Mouse (Mus musculus) embryonic facial prominence, embryonic 11.5 days (tissue): ENCODE results near the gene Abl1. TPM values are rescaled to one million over a fixed set of nuclear protein-coding genes. Genes with fewer than 3 reads are reported as not detected.

Experiments
- ATAC-seq: fragments of 200-750 bp; cut with Nextera tagmentation; replicated peaks from 2 replicates; pipeline ENCODE4 v1.8.0; 2017; ENCODE audit warnings: low read depth; ENCODE audit not compliant: insufficient number of reproducible peaks, low FRiP score, low TSS enrichment
- DNase-seq: peaks from one replicate; pipeline ENCODE4 v3.0.0-alpha.2; 2015; ENCODE audit warnings: low spot score
- H3K27ac ChIP-seq: fragments of 300-500 bp; sonication (generic); replicated peaks from 2 replicates; pipeline ENCODE4 v1.5.1; 2014; ENCODE audit warnings: mild to moderate bottlenecking, low read depth, low read length, control low read depth
- H3K27me3 ChIP-seq: fragments of 300-500 bp; sonication (generic); 2 replicates; pipeline ENCODE4 v1.6.1; 2014; ENCODE audit warnings: mild to moderate bottlenecking, low read length, moderate library complexity, mixed read lengths; ENCODE audit not compliant: control insufficient read depth, insufficient read depth
- H3K36me3 ChIP-seq: fragments of 300-500 bp; sonication (generic); replicated peaks from 2 replicates; pipeline ENCODE4 v1.6.1; 2014; ENCODE audit warnings: low read depth, mild to moderate bottlenecking, low read length, moderate library complexity, mixed read lengths; ENCODE audit not compliant: control insufficient read depth, insufficient read depth
- H3K4me1 ChIP-seq: fragments of 300-500 bp; sonication (generic); 2 replicates; pipeline ENCODE4 v1.6.1; 2014; ENCODE audit warnings: low read length, mixed read lengths; ENCODE audit not compliant: control insufficient read depth, insufficient read depth
- H3K4me2 ChIP-seq: fragments of 300-500 bp; sonication (generic); 2 replicates; pipeline ENCODE4 v1.6.1; 2014; ENCODE audit warnings: low read depth, mild to moderate bottlenecking, control low read depth, low read length, moderate library complexity
- H3K4me3 ChIP-seq: fragments of 300-500 bp; sonication (generic); 2 replicates; pipeline ENCODE4 v1.5.1; 2014; ENCODE audit warnings: low read depth, low read length, control low read depth
- H3K9ac ChIP-seq: fragments of 300-500 bp; sonication (generic); replicated peaks from 2 replicates; pipeline ENCODE4 v1.6.1; 2014; ENCODE audit warnings: mild to moderate bottlenecking, control low read depth, low read length
- H3K9me3 ChIP-seq: fragments of 300-500 bp; sonication (generic); replicated peaks from 2 replicates; pipeline ENCODE4 v1.6.1; 2016; ENCODE audit warnings: mild to moderate bottlenecking, low read length, inconsistent platforms, mixed read lengths; ENCODE audit not compliant: control insufficient read depth
- WGBS: fragments of 180-500 bp; shearing (Covaris S2); extraction: QIAGEN DNeasy Blood & Tissue Kit; methylation state at CpG from one replicate; pipeline ENCODE4 v1.1.7; 2014; 5-methylcytosine and 5-hydroxymethylcytosine counted together
- polyA plus RNA-seq: library from polyadenylated mRNA; unstranded; fragments of >200 nt; fragmentation: Nextera tagmentation; extraction: Ambion mirVana; gene quantifications from 2 replicates; pipeline ENCODE4 v1.2.1, GENCODE M21; 2014

Gene Abl1
- 39.5 and 41.2 TPM in 2 replicates for polyA plus RNA-seq

DNA sequence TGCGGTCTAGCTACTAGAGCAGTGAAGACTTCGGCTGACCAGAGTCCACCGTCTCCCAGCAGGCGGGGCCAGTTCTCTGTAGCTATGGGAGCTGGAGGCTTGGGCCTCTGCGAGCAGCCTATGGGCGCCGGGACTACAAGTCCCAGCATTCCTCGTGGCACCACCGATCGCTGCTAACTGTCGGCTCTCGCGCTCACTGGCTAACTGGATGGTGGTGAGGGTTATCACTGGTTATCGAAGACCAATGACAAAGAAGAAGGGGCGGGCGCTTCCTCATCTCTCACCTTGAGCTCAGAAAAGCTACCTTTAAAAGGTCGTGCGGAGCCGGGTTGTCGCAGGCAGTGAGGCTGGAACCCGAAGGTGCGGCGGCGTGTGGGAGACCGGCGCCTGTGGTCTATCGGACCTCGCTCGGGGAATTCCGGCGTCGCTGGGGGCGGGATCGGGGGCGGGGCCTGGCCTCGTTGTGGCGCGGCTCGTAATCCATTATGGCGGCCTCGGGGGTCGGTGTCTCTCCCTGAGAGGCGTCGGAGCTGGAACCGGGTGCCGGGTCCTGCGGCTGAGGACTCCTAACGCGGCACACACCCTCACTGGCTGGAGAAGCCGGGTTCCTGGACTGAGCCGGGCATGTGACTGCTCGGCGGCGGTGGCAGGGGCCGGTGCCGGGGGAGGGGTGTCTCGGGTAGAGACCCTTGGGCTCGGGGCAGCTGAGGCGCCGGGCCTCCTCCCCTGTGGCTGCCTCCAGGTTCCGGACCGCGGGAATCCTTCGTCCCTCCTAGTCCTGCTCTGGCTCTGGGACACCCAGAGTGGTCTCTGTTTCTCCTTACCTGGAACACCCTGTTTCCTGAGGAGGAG, at the start of gene Abl1:
Gene Abl1, plus strand, starts transcription at position 303 of the 852 bp plus-strand sequence.
- Histone ChIP-seq H3K9me3 (no peaks in the 10 kb centered on the region), H3K4me2 (peak within 1 kb of the TSS; percentile 80), H3K27ac (peak within 1 kb of the TSS; percentile 88), H3K4me3 (peak within 1 kb of the TSS; percentile 92), H3K36me3 (no peaks in the 10 kb centered on the region), H3K4me1 (no peaks in the 10 kb centered on the region), H3K9ac (peak within 1 kb of the TSS; percentile 87), H3K27me3 (no peaks in the 10 kb centered on the region)
- ATAC-seq (peak; percentile 99), DNase-seq (peak; percentile 98)
- under 1% methylated on average over 58 of the region's 64 CpGs for WGBS

DNA sequence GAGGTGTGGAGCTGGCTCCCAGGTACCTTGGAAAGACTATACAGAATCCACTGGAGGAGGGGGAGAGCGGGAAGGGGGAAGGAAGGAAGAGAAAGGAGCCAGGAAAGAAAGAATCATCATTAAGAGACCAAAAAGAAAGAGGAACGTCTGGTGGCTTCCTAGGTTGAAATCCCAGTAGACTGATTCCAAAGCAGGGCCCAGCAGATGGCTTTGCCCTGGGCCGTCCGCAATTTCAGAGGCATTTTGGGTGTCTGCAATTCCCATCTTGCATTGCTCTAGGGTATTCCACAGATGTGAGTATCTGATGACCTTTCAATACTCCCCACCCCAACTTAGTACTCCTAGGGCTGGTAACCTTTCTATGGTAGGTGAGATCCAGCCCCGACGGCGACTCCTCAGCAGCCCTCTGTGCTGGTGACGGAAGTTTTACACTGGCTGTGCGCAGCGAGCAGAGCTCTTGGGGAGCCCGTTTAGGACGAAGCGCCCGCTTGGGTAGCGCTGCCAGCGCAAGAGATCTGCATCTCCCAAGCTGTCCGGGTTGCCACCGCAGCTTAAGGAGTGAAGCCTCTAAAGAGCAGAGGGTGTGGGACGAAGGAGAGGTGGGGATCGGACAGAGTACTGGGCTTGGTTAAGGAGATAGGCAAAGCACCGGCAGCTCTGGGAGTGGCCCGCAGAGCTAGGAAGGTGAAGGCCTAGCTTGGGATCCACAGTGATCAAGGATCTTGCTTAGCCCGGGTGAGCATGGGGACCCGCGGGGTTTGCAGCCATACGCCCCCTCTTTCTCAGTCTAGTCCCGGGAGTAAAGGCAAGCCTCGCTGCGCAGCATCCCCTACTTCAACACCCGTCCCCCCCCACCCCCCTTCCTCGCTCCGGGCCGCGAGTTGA, 49.4 kb upstream of the Abl1 start:
- H3K9me3 ChIP-seq, result no peaks in the 10 kb centered on the region
- no peak overlapping the region for H3K9ac ChIP-seq
- no peak overlapping the region for H3K27ac ChIP-seq
- under 1% methylated on average over 32 of the region's 34 CpGs for WGBS
- no peak overlapping the region for H3K4me2 ChIP-seq
- no peaks in the 10 kb centered on the region for H3K36me3 ChIP-seq
- DNase-seq (no peak), ATAC-seq (no peak)
- peak overlapping the region; percentile 3; the same call in 1 of the 2 replicates for H3K4me3 ChIP-seq
- H3K4me1 ChIP-seq, result peaks cover 10% of the 10 kb centered on the region
- H3K27me3 ChIP-seq, result peaks cover 85% of the 10 kb centered on the region

DNA sequence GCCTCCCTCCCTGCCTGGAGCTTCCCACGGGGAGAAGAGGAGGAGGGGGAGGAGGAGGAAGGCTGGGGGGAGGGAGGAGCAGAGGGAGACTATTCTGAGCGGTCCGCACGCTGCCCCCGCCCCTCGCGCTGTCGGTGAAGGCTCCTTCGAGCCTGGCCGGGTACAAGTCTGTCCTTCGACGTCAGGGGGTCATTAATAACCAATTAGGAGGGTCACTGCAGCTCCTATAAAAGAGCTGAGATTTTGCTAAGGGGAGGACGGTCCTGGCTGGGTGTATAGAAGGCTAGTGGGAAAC, 48.8 kb upstream of the Abl1 start:
- Histone ChIP-seq H3K36me3 (no peaks in the 10 kb centered on the region), H3K4me1 (peaks cover 10% of the 10 kb centered on the region), H3K9ac (no peak overlapping the region), H3K9me3 (no peaks in the 10 kb centered on the region), H3K27ac (no peak overlapping the region), H3K4me2 (no peak overlapping the region), H3K27me3 (peaks cover 85% of the 10 kb centered on the region), H3K4me3 (no peak overlapping the region)
- 0 out of 2 replicates have a peak, but pooled peaks have one; percentile 37 for ATAC-seq
- no peak for DNase-seq
- under 1% methylated on average over 13 of the region's 13 CpGs for WGBS

DNA sequence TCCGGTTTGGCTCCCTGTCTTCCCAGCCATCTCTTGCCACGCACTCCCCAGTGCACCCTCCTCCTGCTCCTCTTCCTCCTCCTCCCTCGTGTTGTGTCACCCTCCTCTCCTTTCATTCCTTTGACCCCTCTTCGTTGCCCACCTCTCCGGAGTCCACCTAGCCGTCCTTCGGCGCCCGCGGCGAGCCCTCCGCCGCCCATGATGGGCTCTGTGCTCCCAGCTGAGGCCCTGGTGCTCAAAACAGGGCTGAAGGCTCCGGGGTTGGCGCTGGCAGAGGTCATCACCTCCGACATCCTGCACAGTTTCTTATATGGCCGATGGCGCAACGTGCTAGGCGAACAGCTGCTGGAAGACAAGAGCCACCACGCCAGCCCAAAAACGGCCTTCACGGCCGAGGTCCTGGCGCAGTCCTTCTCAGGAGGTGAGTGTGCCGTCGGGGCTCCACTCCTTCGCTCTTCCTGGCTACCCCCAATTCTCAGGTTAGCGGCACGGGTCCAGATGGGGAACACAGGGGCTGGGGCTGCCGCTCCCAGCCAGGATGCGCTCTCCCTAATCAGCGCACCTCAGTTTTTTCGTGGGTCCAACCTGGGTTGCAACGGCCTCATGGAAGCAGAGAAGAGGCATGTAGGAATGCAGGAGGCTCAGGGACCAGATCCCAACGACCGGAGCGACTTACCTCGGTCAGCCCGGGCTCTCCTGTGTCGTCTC, 48.1 kb upstream of the Abl1 start, which contains the start of gene Prdm12:
Gene Prdm12, plus strand, starts transcription at position 137 of the 708 bp plus-strand sequence.
- Histone ChIP-seq H3K9ac (no peak within 1 kb of the TSS), H3K4me1 (peaks cover 10% of the 10 kb centered on the region), H3K27ac (no peak within 1 kb of the TSS), H3K4me2 (no peak within 1 kb of the TSS), H3K36me3 (no peaks in the 10 kb centered on the region), H3K27me3 (peaks cover 81% of the 10 kb centered on the region), H3K9me3 (no peaks in the 10 kb centered on the region), H3K4me3 (peak within 1 kb of the TSS; percentile 9)
- peak; percentile 29 for DNase-seq
- no peak for ATAC-seq
- under 1% methylated on average over 41 of the region's 41 CpGs for WGBS

DNA sequence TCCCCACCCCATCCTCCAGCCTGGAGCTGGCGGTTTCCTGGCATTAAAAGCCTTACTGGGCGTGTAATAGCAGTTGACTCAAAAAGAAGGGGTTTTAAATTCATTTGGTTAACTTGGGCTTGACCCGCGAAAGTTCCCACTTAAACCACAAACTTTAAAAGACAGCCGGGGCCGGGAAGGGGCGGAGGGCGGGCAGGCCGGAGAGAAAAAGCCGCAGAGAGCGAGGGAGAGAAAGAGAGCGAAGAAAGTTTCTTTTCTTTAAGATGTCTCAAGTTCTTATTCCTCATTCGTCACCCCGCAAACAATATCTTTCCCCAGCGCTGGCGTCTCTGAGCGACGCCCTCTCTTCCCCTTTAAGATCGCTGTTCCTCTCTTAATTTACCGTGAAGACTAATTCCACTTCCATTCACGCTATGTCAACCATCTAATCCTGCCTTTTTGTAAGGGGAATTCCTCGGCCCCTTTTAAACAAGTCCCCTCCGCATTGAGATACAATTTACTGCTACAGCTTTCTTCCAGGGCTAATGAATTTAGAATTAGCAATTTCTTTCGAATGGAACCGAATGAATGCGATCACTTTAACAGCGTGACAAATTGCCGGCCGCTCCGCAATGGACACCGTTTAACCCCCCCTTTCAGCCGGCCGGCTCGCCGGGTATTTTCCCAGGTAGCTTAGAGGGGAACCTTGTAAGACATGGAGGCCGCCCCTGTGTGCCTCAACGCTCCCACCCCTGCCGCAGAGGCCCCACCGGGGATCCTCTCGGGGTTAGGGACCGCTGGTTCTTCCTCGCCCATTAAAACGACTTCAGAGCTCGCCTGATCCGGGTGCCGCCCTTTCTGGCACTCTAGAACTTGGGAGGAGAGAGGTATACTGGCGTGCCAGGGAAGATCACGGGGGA, 47.3 kb upstream of the Abl1 start:
- peaks cover 10% of the 10 kb centered on the region for H3K4me1 ChIP-seq
- H3K4me3 ChIP-seq, result peak overlapping the region; percentile 14

DNA sequence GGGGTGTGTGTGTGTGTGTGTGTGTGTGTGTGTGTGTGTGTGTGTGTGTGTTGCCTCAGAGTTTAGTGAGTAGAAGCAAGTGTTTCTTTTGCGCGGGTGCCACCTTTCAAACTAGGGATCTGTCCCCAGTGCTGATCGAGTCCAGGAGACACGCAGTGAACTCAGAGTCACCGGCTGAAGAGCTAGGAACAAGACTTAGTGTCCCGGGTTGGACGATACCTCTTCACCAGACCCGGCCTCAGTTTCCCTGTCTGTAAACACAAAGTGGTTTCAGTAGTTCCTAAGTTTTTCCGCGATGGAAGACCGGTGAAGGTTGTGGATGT, 46.7 kb upstream of the Abl1 start:
- Histone ChIP-seq H3K27me3 (peaks cover 69% of the 10 kb centered on the region), H3K4me2 (no peak overlapping the region; the same call in 1 of the 2 replicates), H3K9me3 (no peaks in the 10 kb centered on the region), H3K4me3 (peak overlapping the region; percentile 7; the same call in 1 of the 2 replicates), H3K4me1 (peaks cover 6% of the 10 kb centered on the region), H3K27ac (no peak overlapping the region), H3K9ac (no peak overlapping the region; the same call in 1 of the 2 replicates), H3K36me3 (no peaks in the 10 kb centered on the region)
- 2% methylated on average over 11 of the region's 11 CpGs for WGBS
- no peak for ATAC-seq
- no peak for DNase-seq

More for the DNA sequence above, 47.3 kb upstream of the Abl1 start:
- ATAC-seq (no peak), DNase-seq (peak; percentile 29)
- Histone ChIP-seq H3K9ac (no peak overlapping the region; the same call in 1 of the 2 replicates), H3K27me3 (peaks cover 74% of the 10 kb centered on the region), H3K4me2 (peak overlapping the region; percentile 8; the same call in 1 of the 2 replicates), H3K9me3 (no peaks in the 10 kb centered on the region), H3K27ac (no peak overlapping the region), H3K36me3 (no peaks in the 10 kb centered on the region)
- WGBS, result under 1% methylated on average over 48 of the region's 48 CpGs

DNA sequence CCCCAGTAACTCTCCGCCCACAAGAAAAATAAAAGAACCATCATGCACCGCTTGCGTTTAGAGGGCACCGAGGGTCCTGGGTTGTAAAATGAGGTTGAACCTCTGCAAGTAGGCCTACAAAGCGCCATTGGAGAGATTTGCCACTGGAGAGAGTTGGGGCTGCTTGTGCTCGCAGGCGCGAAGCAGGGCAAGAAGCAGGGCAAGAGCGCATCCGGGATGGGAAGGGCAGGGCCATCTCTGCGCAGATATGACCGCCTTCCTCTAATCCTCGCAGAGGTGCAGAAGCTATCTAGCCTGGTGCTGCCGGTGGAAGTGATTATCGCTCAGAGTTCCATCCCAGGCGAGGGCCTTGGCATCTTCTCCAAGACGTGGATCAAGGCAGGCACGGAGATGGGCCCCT, 46.2 kb upstream of the Abl1 start:
- no peak overlapping the region for H3K9ac ChIP-seq
- H3K4me2 ChIP-seq, result no peak overlapping the region
- 2% methylated on average over 18 of the region's 18 CpGs for WGBS
- peak overlapping the region; percentile 7; the same call in 1 of the 2 replicates for H3K4me3 ChIP-seq
- H3K27ac ChIP-seq, result no peak overlapping the region
- no peaks in the 10 kb centered on the region for H3K36me3 ChIP-seq
- DNase-seq, result no peak
- H3K9me3 ChIP-seq, result no peaks in the 10 kb centered on the region
- ATAC-seq, result no peak
- peaks cover 4% of the 10 kb centered on the region for H3K4me1 ChIP-seq
- H3K27me3 ChIP-seq, result peaks cover 69% of the 10 kb centered on the region
